Mouse (Mus musculus) spleen, postnatal 36 days (tissue): ENCODE measurements around the gene Ssrp1.

ENCODE experiments used
- DNase-seq, 2 experiments: peaks; one replicate each; pipeline ENCODE4 v3.0.0; 2022; ENCODE audit warnings: low spot score in 2 of 2, mixed read lengths in 1 of 2

Ssrp1 gene

GRCm38 (mm10) chr2:85073751-85074150, 36.7 kb downstream of the Ssrp1 start:
- no peak for DNase-seq

- DNase-seq = no peak
Observed at GRCm38 (mm10) chr2:85088716-85089646, 51.9 kb downstream of the Ssrp1 start.

GRCm38 (mm10) chr2:85091325-85091724, 54.3 kb downstream of the Ssrp1 start:
- no peak for DNase-seq

- no peak for DNase-seq
Observed at GRCm38 (mm10) chr2:85093376-85093775, 56.3 kb downstream of the Ssrp1 start.

- DNase-seq = no peak
Observed at GRCm38 (mm10) chr2:85095906-85096305, 58.9 kb downstream of the Ssrp1 start.
